Mouse (Mus musculus): ENCODE data around the gene Zwilch. TPM values are rescaled to one million over a fixed set of nuclear protein-coding genes. Genes with fewer than 3 reads are reported as not detected.

Zwilch gene
- polyA plus RNA-seq, 1 experiment from 2014 or later = 10.8 TPM

DNA sequence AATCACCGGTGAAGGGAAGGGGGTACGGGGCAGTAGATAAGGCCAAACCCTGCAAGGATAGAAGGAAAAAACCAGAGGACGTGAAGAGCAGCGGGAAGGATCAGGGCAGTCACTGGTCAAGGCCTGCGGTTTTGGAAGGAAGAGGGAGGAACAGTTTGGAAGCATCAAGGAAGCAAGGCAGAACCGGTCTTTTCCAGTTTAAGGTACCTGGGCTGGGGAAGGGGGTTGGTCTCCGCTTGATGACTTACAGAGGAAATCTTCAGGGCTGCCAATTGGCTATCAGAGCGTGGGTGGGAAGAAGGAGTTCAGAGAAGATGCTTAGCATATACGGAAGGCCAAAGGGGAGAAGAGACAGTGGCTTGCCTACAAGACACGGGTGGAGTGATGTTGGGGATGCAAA is 50.3 kb downstream of the Zwilch start:
- no peaks in the 10 kb centered on the region for H3K9me3 ChIP-seq (ENCODE audit: control insufficient read depth, low read length)
- H3K27ac ChIP-seq (ENCODE audit: low read length) = no peak overlapping the region
- H3K4me3 ChIP-seq (replicated peaks; ENCODE audit: low read length) = no peak overlapping the region
- ATAC-seq = no peak
- no peaks in the 10 kb centered on the region for H3K36me3 ChIP-seq (ENCODE audit: control insufficient read depth, insufficient read depth)
- 94% methylated on average over 10 of the region's 10 CpGs for WGBS
- H3K9ac ChIP-seq (replicated peaks; ENCODE audit: low read depth, low read length) = no peak overlapping the region
- H3K27me3 ChIP-seq (replicated peaks; ENCODE audit: control insufficient read depth, insufficient read depth, low read length) = no peaks in the 10 kb centered on the region
- H3K4me1 ChIP-seq (replicated peaks; ENCODE audit: control insufficient read depth, insufficient read depth, low read length) = no peaks in the 10 kb centered on the region
- no peak overlapping the region for H3K4me2 ChIP-seq (ENCODE audit: low read length)

DNA sequence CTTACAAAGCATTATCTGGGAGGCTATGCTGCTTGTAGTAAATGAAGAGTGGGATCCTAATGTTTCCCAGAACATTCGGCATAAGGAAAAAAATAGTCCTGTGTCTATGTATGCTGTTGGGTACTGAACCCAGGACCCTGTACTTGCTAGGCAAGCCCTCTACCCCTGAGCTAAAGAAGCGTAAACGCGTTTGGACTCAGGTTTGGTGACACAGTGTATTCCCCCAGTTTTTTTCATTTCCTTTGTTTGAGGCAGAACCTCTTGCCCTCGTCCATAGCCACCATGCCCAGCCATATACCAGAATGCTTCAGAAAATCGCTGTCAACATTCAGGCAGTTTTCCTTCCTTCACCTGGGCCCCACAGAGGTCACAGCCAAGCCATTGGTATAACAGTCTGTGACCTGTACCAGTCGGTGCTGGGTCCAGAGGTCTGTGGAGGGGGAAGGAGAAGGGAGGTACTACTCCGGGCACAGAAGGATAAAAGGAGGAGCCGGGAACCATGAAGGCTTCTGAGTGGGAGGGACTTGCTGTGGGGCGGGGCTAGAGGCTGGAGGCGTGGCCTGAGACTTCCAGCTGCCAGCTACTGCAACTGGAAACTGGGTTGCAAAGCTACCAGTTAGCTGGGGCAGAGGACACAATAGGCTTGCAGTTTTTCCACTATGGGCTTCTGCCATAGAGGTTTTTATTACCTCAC is 52.2 kb downstream of the Zwilch start:
- H3K27me3 ChIP-seq (replicated peaks; ENCODE audit: control insufficient read depth, insufficient read depth, low read length) = no peaks in the 10 kb centered on the region
- no peak for ATAC-seq
- 43% methylated on average over 11 of the region's 11 CpGs for WGBS
- H3K9ac ChIP-seq (replicated peaks; ENCODE audit: low read depth, low read length) = no peak overlapping the region
- no peaks in the 10 kb centered on the region for H3K36me3 ChIP-seq (ENCODE audit: control insufficient read depth, insufficient read depth)
- H3K27ac ChIP-seq (ENCODE audit: low read length) = no peak overlapping the region
- H3K9me3 ChIP-seq (ENCODE audit: control insufficient read depth, low read length) = no peaks in the 10 kb centered on the region
- no peak overlapping the region for H3K4me3 ChIP-seq (replicated peaks; ENCODE audit: low read length)
- H3K4me1 ChIP-seq (replicated peaks; ENCODE audit: control insufficient read depth, insufficient read depth, low read length) = no peaks in the 10 kb centered on the region
- H3K4me2 ChIP-seq (ENCODE audit: low read length) = no peak overlapping the region

DNA sequence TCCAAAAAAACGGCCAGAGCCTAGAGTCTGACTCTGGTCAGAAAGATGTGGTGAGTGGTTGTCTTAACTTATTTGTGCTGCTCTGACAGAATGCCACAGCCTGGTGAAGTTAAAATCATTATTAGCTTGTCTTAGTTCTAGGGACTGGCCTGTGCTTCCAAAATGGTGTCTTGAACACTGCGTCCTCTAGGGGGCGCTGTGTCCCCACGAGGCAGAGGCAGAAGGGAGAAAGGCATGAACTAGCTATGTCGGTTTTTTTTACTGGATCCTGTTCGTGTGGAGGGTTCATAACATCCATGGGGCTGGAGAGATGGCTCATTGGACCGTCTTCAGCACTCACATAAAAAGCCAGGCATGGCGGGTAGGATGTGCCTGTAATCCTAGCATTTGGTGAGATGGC is 53.0 kb downstream of the Zwilch start:
- H3K27me3 ChIP-seq (replicated peaks; ENCODE audit: control insufficient read depth, insufficient read depth, low read length) = no peaks in the 10 kb centered on the region
- no peaks in the 10 kb centered on the region for H3K36me3 ChIP-seq (ENCODE audit: control insufficient read depth, insufficient read depth)
- H3K9ac ChIP-seq (replicated peaks; ENCODE audit: low read depth, low read length) = no peak overlapping the region
- H3K4me2 ChIP-seq (ENCODE audit: low read length) = no peak overlapping the region
- no peaks in the 10 kb centered on the region for H3K4me1 ChIP-seq (replicated peaks; ENCODE audit: control insufficient read depth, insufficient read depth, low read length)
- H3K27ac ChIP-seq (ENCODE audit: low read length) = no peak overlapping the region
- 31% methylated on average over 8 of the region's 8 CpGs for WGBS
- no peaks in the 10 kb centered on the region for H3K9me3 ChIP-seq (ENCODE audit: control insufficient read depth, low read length)
- no peak overlapping the region for H3K4me3 ChIP-seq (replicated peaks; ENCODE audit: low read length)
- ATAC-seq = no peak

DNA sequence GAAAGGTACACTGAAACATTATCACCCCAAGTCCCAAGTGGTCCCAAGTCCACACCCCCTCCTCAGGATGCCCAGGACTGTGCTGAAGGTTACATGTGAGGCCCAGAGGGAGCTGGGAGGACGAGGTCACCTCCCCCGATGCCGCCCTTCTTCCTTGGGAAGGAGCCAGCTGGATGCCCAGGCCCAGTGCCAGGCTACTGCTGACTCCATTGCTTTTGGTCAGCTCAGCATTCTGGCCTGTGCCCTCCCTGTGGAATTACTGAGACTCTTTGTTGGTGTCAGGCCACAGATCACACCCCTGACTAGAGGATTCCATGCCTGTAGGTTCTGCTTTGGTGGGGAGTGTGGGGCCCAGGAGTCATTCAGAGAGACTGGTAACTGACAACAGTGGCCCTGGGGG is 56.0 kb downstream of the Zwilch start, which contains the start of gene Lctl:
Lctl (plus strand) TSS at position 272 of the 400 bp plus-strand sequence.
- no peak within 1 kb of the TSS for H3K27ac ChIP-seq (ENCODE audit: low read length)
- H3K9me3 ChIP-seq (ENCODE audit: control insufficient read depth, low read length) = no peaks in the 10 kb centered on the region
- no peak within 1 kb of the TSS for H3K9ac ChIP-seq (replicated peaks; ENCODE audit: low read depth, low read length)
- H3K4me1 ChIP-seq (replicated peaks; ENCODE audit: control insufficient read depth, insufficient read depth, low read length) = no peaks in the 10 kb centered on the region
- no peak within 1 kb of the TSS for H3K4me2 ChIP-seq (ENCODE audit: low read length)
- no peaks in the 10 kb centered on the region for H3K27me3 ChIP-seq (replicated peaks; ENCODE audit: control insufficient read depth, insufficient read depth, low read length)
- H3K4me3 ChIP-seq (replicated peaks; ENCODE audit: low read length) = no peak within 1 kb of the TSS
- 57% methylated on average over 3 of the region's 3 CpGs for WGBS
- no peak for ATAC-seq
- no peaks in the 10 kb centered on the region for H3K36me3 ChIP-seq (ENCODE audit: control insufficient read depth, insufficient read depth)

DNA sequence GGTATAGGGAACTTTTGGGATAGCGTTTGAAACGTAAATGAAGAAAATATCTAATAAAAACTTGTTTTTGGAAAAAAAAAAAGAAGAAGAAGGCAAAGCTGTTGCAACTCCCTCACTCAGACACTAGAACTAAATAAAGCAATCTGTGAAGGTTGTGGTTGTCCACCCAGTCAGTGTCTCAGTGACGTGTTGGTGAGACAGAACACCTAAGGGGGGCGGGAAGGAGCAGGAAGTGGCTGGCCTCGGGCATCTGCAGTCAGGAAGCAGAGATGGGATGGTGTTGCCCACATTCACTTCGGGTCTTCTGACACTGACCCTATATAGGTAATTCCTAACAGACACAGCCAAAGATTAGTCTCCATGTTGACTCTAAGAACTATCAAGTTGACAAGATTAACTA is 57.1 kb downstream of the Zwilch start:
- no peak overlapping the region for H3K27ac ChIP-seq (ENCODE audit: low read length)
- no peaks in the 10 kb centered on the region for H3K9me3 ChIP-seq (ENCODE audit: control insufficient read depth, low read length)
- no peak for ATAC-seq
- no peaks in the 10 kb centered on the region for H3K4me1 ChIP-seq (replicated peaks; ENCODE audit: control insufficient read depth, insufficient read depth, low read length)
- no peaks in the 10 kb centered on the region for H3K36me3 ChIP-seq (ENCODE audit: control insufficient read depth, insufficient read depth)
- no peak overlapping the region for H3K9ac ChIP-seq (replicated peaks; ENCODE audit: low read depth, low read length)
- WGBS = 90% methylated on average over 6 of the region's 6 CpGs
- H3K27me3 ChIP-seq (replicated peaks; ENCODE audit: control insufficient read depth, insufficient read depth, low read length) = no peaks in the 10 kb centered on the region
- no peak overlapping the region for H3K4me3 ChIP-seq (replicated peaks; ENCODE audit: low read length)
- no peak overlapping the region for H3K4me2 ChIP-seq (ENCODE audit: low read length)

DNA sequence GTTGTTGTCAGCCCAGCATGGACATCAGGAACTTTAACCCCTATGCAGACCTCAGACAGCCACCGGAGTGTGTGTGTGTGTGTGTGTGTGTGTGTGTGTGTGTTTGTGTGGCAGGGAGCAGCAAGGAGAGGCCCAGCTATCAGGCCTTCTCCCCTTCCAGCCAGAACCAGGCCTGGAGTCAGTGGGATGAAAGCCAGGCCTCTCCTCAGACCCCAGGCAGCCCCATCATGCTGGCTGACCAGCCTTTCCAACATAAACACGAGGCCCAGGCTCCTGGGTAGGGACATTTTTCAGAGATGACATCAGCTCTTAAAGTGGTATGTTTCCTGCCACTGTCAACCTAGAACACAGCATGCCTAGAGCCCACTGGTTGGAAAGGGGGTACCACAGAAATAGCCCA is 58.3 kb downstream of the Zwilch start:
- no peak overlapping the region for H3K4me2 ChIP-seq (ENCODE audit: low read length)
- H3K9ac ChIP-seq (replicated peaks; ENCODE audit: low read depth, low read length) = no peak overlapping the region
- H3K27ac ChIP-seq (ENCODE audit: low read length) = no peak overlapping the region
- no peak for ATAC-seq
- no peaks in the 10 kb centered on the region for H3K9me3 ChIP-seq (ENCODE audit: control insufficient read depth, low read length)
- H3K4me1 ChIP-seq (replicated peaks; ENCODE audit: control insufficient read depth, insufficient read depth, low read length) = no peaks in the 10 kb centered on the region
- WGBS = 59% methylated on average over 2 of the region's 2 CpGs
- H3K36me3 ChIP-seq (ENCODE audit: control insufficient read depth, insufficient read depth) = no peaks in the 10 kb centered on the region
- no peak overlapping the region for H3K4me3 ChIP-seq (replicated peaks; ENCODE audit: low read length)
- H3K27me3 ChIP-seq (replicated peaks; ENCODE audit: control insufficient read depth, insufficient read depth, low read length) = no peaks in the 10 kb centered on the region

DNA sequence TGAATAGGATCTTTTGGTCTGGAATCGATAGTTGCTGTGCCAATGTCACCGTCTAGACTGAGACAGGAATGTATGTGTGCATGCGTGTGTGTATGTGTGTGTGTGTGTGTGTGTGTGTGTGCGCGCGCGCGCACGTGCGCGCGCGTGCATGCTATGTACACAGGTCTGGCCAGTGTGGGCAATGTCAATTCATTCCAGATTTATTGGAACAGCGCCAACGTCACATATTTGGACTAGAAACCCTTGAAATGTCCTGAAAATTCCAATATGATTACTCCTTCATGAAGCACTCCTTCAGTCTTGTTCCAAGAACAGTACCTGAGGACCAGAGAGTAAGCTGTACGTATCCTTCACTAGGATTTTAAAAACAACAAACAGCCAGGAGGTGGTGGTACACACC is 62.4 kb downstream of the Zwilch start:
- 97% methylated on average over 16 of the region's 16 CpGs for WGBS
- H3K27ac ChIP-seq (ENCODE audit: low read length) = no peak overlapping the region
- H3K9ac ChIP-seq (replicated peaks; ENCODE audit: low read depth, low read length) = no peak overlapping the region
- H3K4me3 ChIP-seq (replicated peaks; ENCODE audit: low read length) = no peak overlapping the region
- ATAC-seq = no peak
- no peaks in the 10 kb centered on the region for H3K9me3 ChIP-seq (ENCODE audit: control insufficient read depth, low read length)
- no peaks in the 10 kb centered on the region for H3K27me3 ChIP-seq (replicated peaks; ENCODE audit: control insufficient read depth, insufficient read depth, low read length)
- no peak overlapping the region for H3K4me2 ChIP-seq (ENCODE audit: low read length)
- no peaks in the 10 kb centered on the region for H3K36me3 ChIP-seq (ENCODE audit: control insufficient read depth, insufficient read depth)
- no peaks in the 10 kb centered on the region for H3K4me1 ChIP-seq (replicated peaks; ENCODE audit: control insufficient read depth, insufficient read depth, low read length)

DNA sequence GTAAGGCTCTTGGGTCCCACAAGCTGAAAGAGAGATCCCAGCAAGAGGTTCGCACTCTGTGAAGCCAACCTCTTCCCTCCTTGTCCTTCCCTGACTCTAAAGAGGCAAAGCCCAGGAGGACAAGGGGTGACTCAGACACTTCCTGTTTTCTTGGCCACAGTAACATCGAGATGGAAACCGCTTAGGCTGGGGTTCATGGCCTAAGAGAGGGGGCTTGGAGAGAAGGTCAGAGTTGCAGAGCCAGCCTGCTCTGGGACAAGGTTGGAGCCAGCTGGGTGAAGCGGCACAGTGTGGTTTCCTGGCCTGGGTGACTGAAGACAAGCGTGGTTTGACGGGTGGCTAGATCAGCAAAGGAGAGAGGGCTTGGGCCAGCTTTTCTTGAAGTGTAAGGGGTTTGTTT is 67.6 kb downstream of the Zwilch start:
- Histone ChIP-seq H3K36me3 (ENCODE audit: control insufficient read depth, insufficient read depth) (no peaks in the 10 kb centered on the region), H3K4me1 (replicated peaks; ENCODE audit: control insufficient read depth, insufficient read depth, low read length) (no peaks in the 10 kb centered on the region), H3K9ac (replicated peaks; ENCODE audit: low read depth, low read length) (no peak overlapping the region), H3K27me3 (replicated peaks; ENCODE audit: control insufficient read depth, insufficient read depth, low read length) (no peaks in the 10 kb centered on the region), H3K4me3 (replicated peaks; ENCODE audit: low read length) (no peak overlapping the region), H3K27ac (ENCODE audit: low read length) (no peak overlapping the region), H3K4me2 (ENCODE audit: low read length) (no peak overlapping the region), H3K9me3 (ENCODE audit: control insufficient read depth, low read length) (no peaks in the 10 kb centered on the region)
- WGBS = 87% methylated on average over 6 of the region's 6 CpGs
- no peak for ATAC-seq

DNA sequence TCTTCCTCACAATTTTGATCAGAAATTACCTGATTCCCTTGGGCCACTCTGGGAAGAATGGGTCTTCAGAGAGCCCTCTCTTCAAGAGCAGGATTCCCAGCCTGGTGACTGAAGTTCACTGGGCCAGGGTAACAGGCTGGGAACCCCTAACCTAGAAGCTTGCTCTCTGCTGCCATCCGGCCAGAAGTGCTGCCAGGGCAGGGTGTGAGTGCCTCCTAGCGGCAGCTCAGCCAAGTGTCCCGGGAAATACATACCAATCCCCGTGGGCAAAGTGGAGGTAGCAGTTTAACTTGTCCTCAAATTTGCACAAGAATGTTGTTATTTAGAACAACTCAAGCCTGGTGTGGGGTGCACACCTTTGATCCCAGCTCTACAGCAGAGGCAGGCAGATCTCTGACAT is 72.5 kb downstream of the Zwilch start:
- ATAC-seq = no peak
- Histone ChIP-seq H3K27me3 (replicated peaks; ENCODE audit: control insufficient read depth, insufficient read depth, low read length) (no peaks in the 10 kb centered on the region), H3K4me3 (replicated peaks; ENCODE audit: low read length) (no peak overlapping the region), H3K36me3 (ENCODE audit: control insufficient read depth, insufficient read depth) (no peaks in the 10 kb centered on the region), H3K9me3 (ENCODE audit: control insufficient read depth, low read length) (no peaks in the 10 kb centered on the region), H3K27ac (ENCODE audit: low read length) (no peak overlapping the region), H3K4me1 (replicated peaks; ENCODE audit: control insufficient read depth, insufficient read depth, low read length) (no peaks in the 10 kb centered on the region), H3K4me2 (ENCODE audit: low read length) (no peak overlapping the region), H3K9ac (replicated peaks; ENCODE audit: low read depth, low read length) (no peak overlapping the region)
- WGBS = 0% methylated on average over 4 of the region's 4 CpGs

DNA sequence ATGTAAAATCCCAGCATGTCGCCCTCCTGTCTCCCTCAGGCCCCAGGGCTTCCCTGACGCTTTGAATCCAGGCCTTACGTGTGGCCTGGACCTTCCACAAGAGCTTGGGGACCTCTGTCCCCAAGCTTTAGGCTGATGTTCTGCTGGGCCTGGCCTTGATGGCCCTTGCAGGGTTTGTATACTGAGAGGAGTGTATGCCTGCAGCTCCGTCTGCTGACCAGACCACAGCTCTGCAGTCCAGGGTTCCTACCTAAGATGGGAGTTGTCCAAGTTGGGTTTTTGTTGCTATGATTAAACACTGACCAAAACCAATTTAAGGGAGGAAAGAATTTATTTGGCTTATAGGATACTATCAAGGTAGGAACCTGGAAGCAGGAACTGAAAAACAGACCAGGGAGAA is 74.6 kb downstream of the Zwilch start:
- ATAC-seq = no peak
- Histone ChIP-seq H3K9me3 (ENCODE audit: control insufficient read depth, low read length) (no peaks in the 10 kb centered on the region), H3K27ac (ENCODE audit: low read length) (no peak overlapping the region), H3K9ac (replicated peaks; ENCODE audit: low read depth, low read length) (no peak overlapping the region), H3K27me3 (replicated peaks; ENCODE audit: control insufficient read depth, insufficient read depth, low read length) (no peaks in the 10 kb centered on the region), H3K36me3 (ENCODE audit: control insufficient read depth, insufficient read depth) (no peaks in the 10 kb centered on the region), H3K4me1 (replicated peaks; ENCODE audit: control insufficient read depth, insufficient read depth, low read length) (peaks cover 5% of the 10 kb centered on the region), H3K4me2 (ENCODE audit: low read length) (no peak overlapping the region), H3K4me3 (replicated peaks; ENCODE audit: low read length) (no peak overlapping the region)
- 61% methylated on average over 4 of the region's 4 CpGs for WGBS

All from forebrain, embryonic 16.5 days (tissue).